ENCODE assay signal across 27 mouse cellular contexts in genomic region chr11:37913161-37913560, GRCm38 (mm10).
DNase-seq lines count a peak whose midpoint lies in the region; ATAC-seq and TF ChIP-seq lines count a peak whose summit lies in the region.
"Had no signal": no experiment of that assay in that cellular context is flagged by ENCODE, and none has a peak within 500 bp of the region (broad histone marks: within the 10 kb centered on the region; RNA-seq: fewer than 3 reads in every experiment).

No protein-coding gene starts in this region.

- no peak overlapping the region for H3K9ac ChIP-seq in hindbrain, postnatal 0 days (replicated peaks; ENCODE audit: low read length)
- H3K9ac ChIP-seq in lung, postnatal 0 days (replicated peaks; ENCODE audit: low read depth), result no peak overlapping the region
- H3K9ac ChIP-seq: embryonic facial prominence, embryonic 15.5 days; heart, embryonic 13.5 days; hindbrain, embryonic 12.5 days; hindbrain, embryonic 15.5 days; intestine, embryonic 15.5 days had no signal

- no peak for TF ChIP-seq POLR2A in brain, embryonic 14.5 days (IDR thresholded peaks at IDR 0.05; ENCODE audit: borderline replicate concordance, extremely low read depth, insufficient read depth, insufficient read length, poor library complexity, severe bottlenecking)

- H3K4me1 ChIP-seq in hindbrain, postnatal 0 days (ENCODE audit: insufficient read depth, low read length), result no peaks in the 10 kb centered on the region
- no peaks in the 10 kb centered on the region for H3K4me1 ChIP-seq in hindbrain, embryonic 10.5 days (replicated peaks)
- H3K4me1 ChIP-seq in lung, postnatal 0 days (ENCODE audit: insufficient read depth, low read depth, low read length), result peaks cover 3% of the 10 kb centered on the region; the same call in 1 of the 2 replicates
- H3K4me1 ChIP-seq: embryonic facial prominence, embryonic 15.5 days; heart, embryonic 10.5 days; heart, embryonic 13.5 days; hindbrain, embryonic 12.5 days; hindbrain, embryonic 15.5 days; intestine, embryonic 15.5 days had no signal

- ATAC-seq in hindbrain, postnatal 0 days, result no peak
- no peak for ATAC-seq in lung, postnatal 0 days
- ATAC-seq: CD4-positive, CD25-positive, alpha-beta regulatory T cell, adult 4 months; forebrain, embryonic 16.5 days; intestine, embryonic 15.5 days; Patski had no signal

- peak; percentile 11 for DNase-seq in hindbrain, postnatal 0 days (ENCODE audit: low spot score)
- no peak for DNase-seq in hindbrain, embryonic 10.5 days (ENCODE audit: low spot score)
- peak; percentile 12 for DNase-seq in lung, postnatal 0 days (ENCODE audit: low spot score)
- DNase-seq in lung, postnatal 36 days, result no peak
- peak; percentile 38 for DNase-seq in brain, embryonic 14.5 days (ENCODE audit: low read depth)
- DNase-seq in ovary, postnatal 36 days (ENCODE audit: low spot score), result no peak
- DNase-seq: adrenal gland, postnatal 10 days; adrenal gland, postnatal 36 days; cerebellum, adult 11 months; cerebellum, adult 2 months; cerebellum, adult 9-11 months; cerebellum, postnatal 36 days; embryo, embryonic 11 days; gastrocnemius, postnatal 10 days; gastrocnemius, postnatal 36 days; heart, adult 2 months; heart, postnatal 14 days; heart, postnatal 4 days had no signal

- no peak overlapping the region for H3K4me2 ChIP-seq in hindbrain, postnatal 0 days (ENCODE audit: low read depth, low read length)
- H3K4me2 ChIP-seq in lung, postnatal 0 days (replicated peaks; ENCODE audit: low read depth, low read length), result no peak overlapping the region
- H3K4me2 ChIP-seq: embryonic facial prominence, embryonic 15.5 days; heart, embryonic 13.5 days; hindbrain, embryonic 12.5 days; hindbrain, embryonic 15.5 days; intestine, embryonic 15.5 days had no signal

- no peak overlapping the region for H3K4me3 ChIP-seq in hindbrain, postnatal 0 days (ENCODE audit: low read length)
- H3K4me3 ChIP-seq in hindbrain, embryonic 10.5 days, result no peak overlapping the region
- no peak overlapping the region for H3K4me3 ChIP-seq in lung, postnatal 0 days (ENCODE audit: low read depth, low read length)
- H3K4me3 ChIP-seq: embryonic facial prominence, embryonic 15.5 days; heart, adult 2 months; heart, embryonic 10.5 days; heart, embryonic 13.5 days; hindbrain, embryonic 12.5 days; hindbrain, embryonic 15.5 days; intestine, embryonic 15.5 days had no signal

- no peaks in the 10 kb centered on the region for H3K9me3 ChIP-seq in hindbrain, postnatal 0 days (ENCODE audit: low read length)
- H3K9me3 ChIP-seq in hindbrain, embryonic 10.5 days, result no peaks in the 10 kb centered on the region
- no peaks in the 10 kb centered on the region for H3K9me3 ChIP-seq in lung, postnatal 0 days (ENCODE audit: low read length)
- H3K9me3 ChIP-seq: embryonic facial prominence, embryonic 15.5 days; heart, embryonic 10.5 days; heart, embryonic 13.5 days; hindbrain, embryonic 12.5 days; hindbrain, embryonic 15.5 days; intestine, embryonic 15.5 days had no signal

- TF ChIP-seq EP300 in lung, postnatal 0 days (IDR thresholded peaks at IDR 0.05), result no peak

- no peak overlapping the region for H3K27ac ChIP-seq in hindbrain, postnatal 0 days
- no peak overlapping the region for H3K27ac ChIP-seq in hindbrain, embryonic 10.5 days
- no peak overlapping the region for H3K27ac ChIP-seq in lung, postnatal 0 days (ENCODE audit: low read length)
- H3K27ac ChIP-seq: embryonic facial prominence, embryonic 15.5 days; heart, adult 2 months; heart, embryonic 10.5 days; heart, embryonic 13.5 days; hindbrain, embryonic 12.5 days; hindbrain, embryonic 15.5 days; intestine, embryonic 15.5 days had no signal

- WGBS in hindbrain, postnatal 0 days, result 53% methylated on average over 2 of the region's 2 CpGs
- WGBS in hindbrain, embryonic 10.5 days, result 84% methylated on average over 2 of the region's 2 CpGs
- whole genome bisulfite sequencing in lung, postnatal 0 days, result 31% methylated on average over 2 of the region's 2 CpGs

- no peaks in the 10 kb centered on the region for H3K27me3 ChIP-seq in hindbrain, postnatal 0 days (ENCODE audit: insufficient read depth, low read length)
- no peaks in the 10 kb centered on the region for H3K27me3 ChIP-seq in hindbrain, embryonic 10.5 days (ENCODE audit: insufficient read depth, poor library complexity, severe bottlenecking)
- no peaks in the 10 kb centered on the region for H3K27me3 ChIP-seq in lung, postnatal 0 days (replicated peaks; ENCODE audit: insufficient read depth, low read length)
- H3K27me3 ChIP-seq: embryonic facial prominence, embryonic 15.5 days; heart, embryonic 13.5 days; hindbrain, embryonic 12.5 days; hindbrain, embryonic 15.5 days; intestine, embryonic 15.5 days; Patski had no signal

- TF ChIP-seq CTCF in hindbrain, postnatal 0 days (IDR thresholded peaks at IDR 0.05; ENCODE audit: low read depth), result no peak
- no peak for TF ChIP-seq CTCF in lung, postnatal 0 days (IDR thresholded peaks at IDR 0.05)
- no peak for TF ChIP-seq CTCF in brain, embryonic 14.5 days (IDR thresholded peaks at IDR 0.05; ENCODE audit: borderline replicate concordance, extremely low read depth, insufficient read depth, insufficient read length)

- H3K36me3 ChIP-seq in hindbrain, postnatal 0 days (ENCODE audit: insufficient read depth, low read length), result no peaks in the 10 kb centered on the region
- no peaks in the 10 kb centered on the region for H3K36me3 ChIP-seq in hindbrain, embryonic 10.5 days
- no peaks in the 10 kb centered on the region for H3K36me3 ChIP-seq in lung, postnatal 0 days (ENCODE audit: insufficient read depth, low read length)
- H3K36me3 ChIP-seq: embryonic facial prominence, embryonic 15.5 days; heart, embryonic 10.5 days; heart, embryonic 13.5 days; hindbrain, embryonic 12.5 days; hindbrain, embryonic 15.5 days; intestine, embryonic 15.5 days had no signal

Comparison
In these comparisons a context has a peak if more than half of its experiments do, and no peak if none do; other contexts are left out.
1. DNase-seq: peak in hindbrain, postnatal 0 days (single experiment), lung, postnatal 0 days (single experiment) and brain, embryonic 14.5 days (single experiment); none in hindbrain, embryonic 10.5 days (single experiment), lung, postnatal 36 days (single experiment) and ovary, postnatal 36 days (single experiment).